Mouse (Mus musculus): ENCODE data around the gene Krtap4-13.
"Not testable (repeated sequence)": the region's sequence is repeated elsewhere in the genome, so short reads cannot be mapped to it uniquely, and the experiment has no call there.

- TF ChIP-seq CTCF (IDR thresholded peaks at IDR 0.05; ENCODE audit: control insufficient read depth, insufficient read depth, low read length); POLR2A (IDR thresholded peaks at IDR 0.05; ENCODE audit: borderline replicate concordance, control insufficient read depth, low read depth, low read length): not testable (repeated sequence)
Observed at GRCm38 (mm10) chr11:99798832-99799231, 10.9 kb downstream of the Krtap4-13 start, which contains the start of gene Gm11569.
